Mouse (Mus musculus) cerebellum, adult 2 months (tissue): ENCODE data around the gene Edc3.

ENCODE experiments used
- CTCF ChIP-seq: fragments of 200-500 bp; IDR thresholded peaks from 2 replicates; pipeline ENCODE4 v1.5.1; 2011; ENCODE audit warnings: low read depth, mild to moderate bottlenecking, control low read depth, low read length, moderate library complexity, borderline replicate concordance; ENCODE audit not compliant: insufficient read depth
- POLR2A ChIP-seq: fragments of 200-500 bp; IDR thresholded peaks from 2 replicates; pipeline ENCODE4 v1.6.1; 2011; ENCODE audit warnings: low read length, control low read depth, borderline replicate concordance; ENCODE audit not compliant: insufficient read depth

DNA sequence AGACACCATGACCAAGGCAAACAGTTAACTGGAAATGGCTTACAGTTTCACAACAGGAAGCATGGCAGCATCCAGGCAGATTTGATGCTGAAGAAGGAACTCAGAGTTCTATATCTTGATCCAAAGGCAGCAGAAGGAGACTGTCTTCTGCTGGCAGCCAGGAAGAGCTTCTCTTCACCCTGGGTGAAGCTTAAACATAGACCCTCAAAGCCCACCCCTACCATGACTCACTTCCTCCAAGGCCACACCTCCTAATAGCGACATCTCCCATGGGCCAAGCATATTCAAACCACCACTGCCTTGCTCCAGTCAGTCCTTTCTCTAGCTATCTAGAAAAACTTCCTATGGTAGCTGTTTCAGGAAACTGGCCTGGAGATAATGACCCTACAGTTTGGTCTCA is 38.7 kb downstream of the Edc3 start:
- TF ChIP-seq CTCF (no peak), POLR2A (no peak)
